Mouse (Mus musculus): Measurements from ENCODE around the gene Efnb2. TPM values are rescaled to one million over a fixed set of nuclear protein-coding genes. Genes with fewer than 3 reads are reported as not detected.

Efnb2 gene
- polyA plus RNA-seq, 1 experiment from 2014 or later, result 30.8 TPM

GRCm38 (mm10) chr8:8572272-8572671, 88.8 kb downstream of the Efnb2 start:
- no peaks in the 10 kb centered on the region for H3K27me3 ChIP-seq
- in situ Hi-C loops (cut with MboI; ENCODE audit: low pct_unique_long_range_greater_than_20kb), result no loop called here
- CTCF ChIA-PET, result interaction anchor here (1.1 kb wide), 1 partner anchor 196 kb away, joined by 3 read pairs; no protein-coding TSS in a partner anchor

GRCm38 (mm10) chr8:8571625-8572215, 89.3 kb downstream of the Efnb2 start:
- CTCF ChIA-PET, result interaction anchor here (1.1 kb wide), 1 partner anchor 195 kb away, joined by 3 read pairs; no protein-coding TSS in a partner anchor
- ATAC-seq, result no peak

More at GRCm38 (mm10) chr8:8572272-8572671, 88.8 kb downstream of the Efnb2 start:
- DNase-seq (ENCODE audit: low read depth, low spot score), result no peak
- no peak for ATAC-seq
- POLR2A ChIA-PET, result no interaction called here
- no peak for TF ChIP-seq CTCF (IDR thresholded peaks at IDR 0.05)

DNA sequence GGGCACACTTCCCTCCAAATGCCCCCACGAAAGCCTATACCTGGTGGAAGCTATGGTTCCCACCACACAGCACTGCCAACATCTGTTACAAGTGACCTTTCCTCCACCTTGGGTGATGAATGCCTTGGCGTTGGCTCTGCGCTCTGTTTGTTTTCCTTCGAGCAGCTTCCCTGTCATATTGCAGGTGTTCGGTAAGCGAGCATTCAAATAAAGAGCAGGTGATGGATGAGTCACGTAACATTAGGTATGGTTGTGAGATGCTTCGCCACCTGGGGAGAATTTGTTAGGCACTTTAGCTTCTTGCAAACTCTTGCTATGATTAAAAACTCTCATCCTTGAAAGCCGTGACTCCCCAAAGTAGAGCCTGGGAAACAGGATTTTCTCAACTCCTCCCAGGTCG, 91.8 kb downstream of the Efnb2 start:
- in situ Hi-C loops (cut with MboI; ENCODE audit: low pct_unique_long_range_greater_than_20kb), result no loop called here
- ChIA-PET POLR2A (no interaction called here), CTCF (no interaction called here)
- no peaks in the 10 kb centered on the region for H3K27me3 ChIP-seq
- ATAC-seq, result no peak
- no peak for DNase-seq (ENCODE audit: low read depth, low spot score)
- no peak for TF ChIP-seq CTCF (IDR thresholded peaks at IDR 0.05)

More at GRCm38 (mm10) chr8:8571625-8572215, 89.3 kb downstream of the Efnb2 start:
- in situ Hi-C loops (cut with MboI; ENCODE audit: low pct_unique_long_range_greater_than_20kb), result no loop called here
- H3K27me3 ChIP-seq, result no peaks in the 10 kb centered on the region
- TF ChIP-seq CTCF (IDR thresholded peaks at IDR 0.05), result no peak
- no peak for DNase-seq (ENCODE audit: low read depth, low spot score)
- POLR2A ChIA-PET, result no interaction called here

GRCm38 (mm10) chr8:8568215-8568773, 92.7 kb downstream of the Efnb2 start:
- POLR2A ChIA-PET, result no interaction called here
- CTCF ChIA-PET, result no interaction called here
- TF ChIP-seq CTCF (IDR thresholded peaks at IDR 0.05), result no peak
- in situ Hi-C loops (cut with MboI; ENCODE audit: low pct_unique_long_range_greater_than_20kb), result no loop called here
- DNase-seq (ENCODE audit: low read depth, low spot score), result no peak
- ATAC-seq, result no peak
- no peaks in the 10 kb centered on the region for H3K27me3 ChIP-seq

Other genes starting within 250 kb of the Efnb2 start
- gene Arglu1, start 29.3 kb upstream of the Efnb2 start, polyA plus RNA-seq (2021), result 121 TPM

Data from Patski (cell line).